Mouse (Mus musculus) Patski (cell line): Measurements from ENCODE around the gene 4930467E23Rik. TPM values are rescaled to one million over a fixed set of nuclear protein-coding genes. Genes with fewer than 3 reads are reported as not detected.
"Not testable (repeated sequence)": the region's sequence is repeated elsewhere in the genome, so short reads cannot be mapped to it uniquely, and the experiment has no call there.

Experiments
- ATAC-seq: fragments of 100-300 bp; one replicate; pipeline ENCODE4 v1.8.0; 2021
- CTCF ChIA-PET: fragments of 350-600 bp; sonication (Branson Sonifier 250); formaldehyde crosslinking; loops from one replicate; lab custom pipeline; 2022; ENCODE audit warnings: inconsistent platforms; lab: Charles Lee
- POLR2A ChIA-PET: fragments of 350-600 bp; sonication (Branson Sonifier 250); formaldehyde crosslinking; loops from one replicate; lab custom pipeline; 2022; ENCODE audit warnings: antibody characterized with exemption, inconsistent platforms; lab: Charles Lee
- DNase-seq: peaks from one replicate; pipeline ENCODE4 v3.0.0-alpha.2; 2011; ENCODE audit warnings: low read depth, low spot score
- H3K27me3 ChIP-seq: fragments of 371-371 bp; one replicate; pipeline ENCODE4 v1.5.1; 2021
- CTCF ChIP-seq: fragments of 100-300 bp; IDR thresholded peaks from one replicate; pipeline ENCODE4 v1.5.1; 2021
- in situ Hi-C: fragments of 300-500 bp; cut with MboI; formaldehyde crosslinking; loops from 3 replicates; pipeline ENCODE4 v1.11.1; 2018; ENCODE audit warnings: low pct_unique_long_range_greater_than_20kb, mixed read lengths
- polyA plus RNA-seq: library from polyadenylated mRNA; unstranded; gene quantifications from one replicate; pipeline ENCODE4 v1.2.3, GENCODE M21; 2021

Gene 4930467E23Rik
- polyA plus RNA-seq, 1 experiment from 2014 or later: not detected

GRCm38 (mm10) chr8:19702972-19703709 is 26.2 kb upstream of the 4930467E23Rik start:
- H3K27me3 ChIP-seq, in situ Hi-C loops, POLR2A ChIA-PET, CTCF ChIA-PET, DNase-seq: not testable (repeated sequence)
- peak; percentile 69 for ATAC-seq
- peak; percentile 82 for TF ChIP-seq CTCF

- in situ Hi-C loops, ATAC-seq: not testable (repeated sequence)
These were observed 25.5 kb upstream of the 4930467E23Rik start for GRCm38 (mm10) chr8:19703906-19704305.

GRCm38 (mm10) chr8:19704441-19705215 is 24.7 kb upstream of the 4930467E23Rik start:
- peak; percentile 31 for TF ChIP-seq CTCF
- POLR2A ChIA-PET, CTCF ChIA-PET, H3K27me3 ChIP-seq, DNase-seq, ATAC-seq, in situ Hi-C loops: not testable (repeated sequence)

More at GRCm38 (mm10) chr8:19703906-19704305, 25.5 kb upstream of the 4930467E23Rik start:
- POLR2A ChIA-PET, CTCF ChIA-PET, H3K27me3 ChIP-seq, DNase-seq: not testable (repeated sequence)

- DNase-seq, POLR2A ChIA-PET: not testable (repeated sequence)
These were observed 24.2 kb upstream of the 4930467E23Rik start for GRCm38 (mm10) chr8:19705216-19705600.

GRCm38 (mm10) chr8:19706101-19706725 is 23.2 kb upstream of the 4930467E23Rik start:
- in situ Hi-C loops, DNase-seq, H3K27me3 ChIP-seq, CTCF ChIA-PET, POLR2A ChIA-PET, ATAC-seq: not testable (repeated sequence)

More at GRCm38 (mm10) chr8:19705216-19705600, 24.2 kb upstream of the 4930467E23Rik start:
- CTCF ChIA-PET, ATAC-seq, H3K27me3 ChIP-seq, in situ Hi-C loops: not testable (repeated sequence)

- TF ChIP-seq CTCF: peak; percentile 90
- CTCF ChIA-PET, H3K27me3 ChIP-seq, DNase-seq, in situ Hi-C loops, POLR2A ChIA-PET: not testable (repeated sequence)
- peak; percentile 65 for ATAC-seq
These were observed 22.2 kb upstream of the 4930467E23Rik start for GRCm38 (mm10) chr8:19706918-19707760.

- ATAC-seq, POLR2A ChIA-PET, in situ Hi-C loops, CTCF ChIA-PET, DNase-seq, H3K27me3 ChIP-seq: not testable (repeated sequence)
These were observed 21.5 kb upstream of the 4930467E23Rik start for GRCm38 (mm10) chr8:19707761-19708443.

GRCm38 (mm10) chr8:19708976-19709375 is 20.4 kb upstream of the 4930467E23Rik start:
- ATAC-seq, CTCF ChIA-PET, in situ Hi-C loops, DNase-seq, H3K27me3 ChIP-seq, POLR2A ChIA-PET: not testable (repeated sequence)

GRCm38 (mm10) chr8:19709488-19709887 is 19.9 kb upstream of the 4930467E23Rik start:
- CTCF ChIA-PET, POLR2A ChIA-PET, DNase-seq, ATAC-seq, H3K27me3 ChIP-seq, in situ Hi-C loops: not testable (repeated sequence)

- CTCF ChIA-PET, ATAC-seq, POLR2A ChIA-PET, DNase-seq, in situ Hi-C loops, H3K27me3 ChIP-seq: not testable (repeated sequence)
These were observed 18.1 kb upstream of the 4930467E23Rik start for GRCm38 (mm10) chr8:19711171-19711860.

GRCm38 (mm10) chr8:19712227-19712750 is 17.1 kb upstream of the 4930467E23Rik start:
- H3K27me3 ChIP-seq, CTCF ChIA-PET, POLR2A ChIA-PET, in situ Hi-C loops, ATAC-seq, DNase-seq: not testable (repeated sequence)

- in situ Hi-C loops, DNase-seq, POLR2A ChIA-PET, H3K27me3 ChIP-seq, CTCF ChIA-PET: not testable (repeated sequence)
- peak; percentile 21 for ATAC-seq
These were observed 16.6 kb upstream of the 4930467E23Rik start for GRCm38 (mm10) chr8:19712816-19713215.
